Mouse (Mus musculus): ENCODE results near the gene Smtn.

Smtn gene

DNA sequence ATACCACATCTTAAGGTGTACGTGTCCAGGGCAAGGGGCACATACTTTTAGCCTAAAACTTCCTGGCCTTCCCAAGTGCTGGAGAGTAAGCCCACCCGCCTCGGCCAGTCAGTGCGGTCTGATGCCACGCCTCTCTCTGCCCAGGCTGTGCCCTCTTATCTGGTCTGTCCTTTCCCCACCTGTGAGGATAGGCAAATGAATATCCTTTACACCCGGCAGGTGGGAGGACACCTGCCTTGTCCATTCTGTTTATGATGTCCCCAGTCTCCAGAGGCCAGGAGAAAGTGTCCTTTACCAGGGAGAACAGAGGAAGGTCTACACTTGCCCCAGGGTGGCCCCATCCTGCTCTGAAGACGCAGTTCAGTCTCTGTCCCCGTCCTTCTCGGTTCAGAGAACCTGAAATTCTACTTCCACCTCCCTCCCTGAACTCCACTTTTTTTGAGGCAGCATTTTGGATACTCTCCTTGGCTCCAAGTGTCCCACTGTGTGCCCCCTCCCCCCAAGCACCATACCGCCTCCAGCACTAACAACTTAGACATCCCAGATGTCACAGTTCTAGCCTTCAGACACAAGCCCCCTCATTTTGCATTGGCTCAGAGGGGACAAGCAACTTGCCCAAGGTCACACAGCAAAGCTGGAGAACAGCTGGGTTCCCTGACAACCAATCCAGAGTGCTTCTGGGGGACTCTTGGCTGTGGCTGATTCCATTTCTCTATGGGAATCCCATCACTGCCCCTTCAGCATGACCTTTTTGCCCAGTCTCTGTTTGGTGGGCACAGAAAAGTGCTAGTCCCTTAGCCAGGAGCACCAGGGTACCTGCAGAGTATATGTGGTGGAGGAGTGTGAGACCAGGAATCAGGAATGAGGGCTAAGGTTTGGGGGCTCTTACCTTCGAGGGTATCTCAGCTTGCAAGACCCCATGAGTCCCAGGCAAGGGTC, 36.4 kb downstream of the Smtn start:
- peak; percentile 58 for DNase-seq

DNA sequence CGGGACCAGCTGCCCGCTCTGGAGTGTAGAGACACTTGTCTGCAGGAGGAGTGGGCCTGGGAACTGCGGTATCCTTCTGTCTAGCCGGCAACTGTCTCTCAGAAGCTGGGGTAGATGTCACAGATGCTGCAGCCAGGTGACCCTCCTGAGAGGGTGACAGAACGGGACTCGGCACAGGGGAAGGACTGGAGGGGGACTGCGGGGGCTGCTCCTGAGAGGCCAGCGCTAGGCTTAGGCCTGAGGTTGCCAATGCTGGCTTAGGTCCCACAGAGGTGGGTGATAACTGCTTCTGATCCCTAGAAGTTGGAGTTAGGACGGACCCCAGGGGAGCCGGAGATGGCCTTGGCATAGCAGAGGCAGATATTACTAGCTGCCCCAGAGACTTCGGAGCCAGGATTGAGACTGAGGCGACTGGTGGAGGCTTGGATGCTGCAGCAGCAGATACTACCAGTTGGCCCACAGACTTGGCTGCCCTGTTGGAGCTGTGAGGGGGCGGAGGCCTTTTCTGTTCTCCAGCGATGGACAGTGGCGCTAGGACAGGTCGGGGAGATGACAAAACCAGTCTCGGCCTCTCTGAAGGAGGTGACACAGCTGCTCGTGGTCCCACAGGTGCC, 37.8 kb downstream of the Smtn start:
- peak; percentile 74 for DNase-seq

DNA sequence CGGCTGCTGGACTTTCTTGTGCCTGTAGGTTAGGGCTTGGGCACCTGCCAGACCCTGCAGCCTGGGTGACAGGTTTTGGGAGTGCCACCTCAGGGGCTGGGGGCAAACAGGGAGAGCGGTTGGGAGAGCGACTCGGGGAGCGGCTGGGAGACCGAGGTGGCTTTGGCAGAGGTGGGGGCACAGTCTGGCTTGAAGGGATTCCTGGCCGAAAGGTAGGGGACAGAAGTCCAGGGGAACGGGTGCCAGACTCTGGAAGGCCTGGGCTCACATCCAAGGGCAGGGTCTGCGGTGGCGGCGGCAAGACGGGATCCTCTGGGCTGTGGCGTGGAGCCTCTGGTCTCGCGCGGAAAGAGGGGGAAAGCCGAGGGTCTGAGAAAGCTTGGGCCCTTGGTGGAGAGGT, 38.4 kb downstream of the Smtn start:
- DNase-seq: peak; percentile 70

DNA sequence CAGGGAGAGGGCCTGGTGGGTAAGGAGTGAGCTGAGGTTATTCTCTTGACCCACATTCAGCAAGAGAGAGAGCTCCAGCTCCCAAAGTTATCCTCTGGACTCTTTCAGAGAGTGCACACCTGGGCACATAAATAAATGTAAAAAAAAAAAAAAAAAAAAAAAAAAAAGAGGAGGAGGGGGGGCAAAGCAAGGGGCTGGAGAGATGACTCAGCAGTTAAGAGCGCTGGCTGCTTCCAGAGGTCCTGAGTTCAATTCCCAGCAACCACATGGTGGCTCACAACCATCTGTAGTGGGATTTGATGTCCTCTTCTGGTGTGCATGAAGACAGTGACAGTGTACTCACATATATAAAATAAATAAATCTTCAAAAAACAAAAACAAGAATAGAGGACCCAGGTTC, 43.1 kb downstream of the Smtn start:
- DNase-seq: no peak

DNA sequence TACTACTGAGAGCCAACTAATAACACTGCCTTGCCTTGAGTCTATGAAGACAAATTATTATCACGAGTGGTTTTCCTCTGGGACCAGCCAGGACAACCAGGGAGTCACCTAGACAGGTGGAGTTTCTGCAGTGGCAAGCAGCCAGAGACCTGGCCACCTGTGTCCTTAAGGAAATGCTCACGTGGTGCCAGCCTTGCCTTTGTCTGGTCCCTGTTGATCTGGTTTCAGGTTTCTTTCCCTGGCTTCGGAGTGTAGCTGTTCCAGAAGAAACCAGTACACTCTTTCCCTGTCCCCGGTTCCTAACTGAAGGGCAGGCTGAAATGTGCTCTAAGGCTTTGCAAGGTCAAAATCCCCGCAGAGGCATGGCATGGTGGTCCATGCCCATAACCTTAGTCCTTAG, 43.7 kb downstream of the Smtn start:
- DNase-seq: peak; percentile 42

DNA sequence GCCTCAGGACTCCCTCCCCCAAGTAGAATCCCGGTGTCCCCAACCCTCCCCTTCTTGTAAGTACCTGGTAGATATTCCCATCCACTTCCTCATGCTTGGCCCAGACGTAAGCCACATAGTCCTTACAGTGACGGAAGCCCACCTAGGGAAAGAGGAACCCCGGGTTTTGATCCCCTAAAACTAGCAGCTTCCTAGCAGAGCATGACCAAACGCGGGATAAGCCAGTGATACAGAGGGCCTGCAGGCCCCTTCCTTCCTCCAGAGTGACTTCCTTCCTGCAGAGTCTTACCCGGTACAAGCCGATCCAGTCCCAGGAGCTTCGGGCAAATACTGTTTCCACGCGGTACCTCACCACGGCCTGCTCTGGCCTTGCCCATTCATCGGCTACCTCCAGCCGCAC, 44.9 kb downstream of the Smtn start:
- no peak for DNase-seq

DNA sequence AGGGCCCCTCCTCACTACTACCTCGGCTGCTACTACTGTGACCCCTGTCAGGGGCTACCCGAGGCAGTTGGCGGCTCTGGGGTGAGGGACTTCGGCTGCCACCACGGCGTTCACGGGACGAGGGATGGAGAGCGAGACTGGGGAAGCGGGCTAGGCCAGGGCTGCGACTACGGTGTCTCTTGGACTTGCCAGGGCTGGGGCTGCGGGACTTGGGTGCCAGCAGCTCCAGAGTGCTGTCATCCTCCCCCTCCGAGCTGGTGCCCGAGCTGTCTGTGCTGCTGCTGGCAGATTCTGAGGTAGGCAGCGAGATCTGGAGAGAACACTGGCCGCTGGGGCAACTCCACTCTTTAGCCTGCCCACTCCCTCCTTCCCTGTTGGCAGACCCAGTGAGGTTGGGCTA, 45.6 kb downstream of the Smtn start:
- DNase-seq: no peak

DNA sequence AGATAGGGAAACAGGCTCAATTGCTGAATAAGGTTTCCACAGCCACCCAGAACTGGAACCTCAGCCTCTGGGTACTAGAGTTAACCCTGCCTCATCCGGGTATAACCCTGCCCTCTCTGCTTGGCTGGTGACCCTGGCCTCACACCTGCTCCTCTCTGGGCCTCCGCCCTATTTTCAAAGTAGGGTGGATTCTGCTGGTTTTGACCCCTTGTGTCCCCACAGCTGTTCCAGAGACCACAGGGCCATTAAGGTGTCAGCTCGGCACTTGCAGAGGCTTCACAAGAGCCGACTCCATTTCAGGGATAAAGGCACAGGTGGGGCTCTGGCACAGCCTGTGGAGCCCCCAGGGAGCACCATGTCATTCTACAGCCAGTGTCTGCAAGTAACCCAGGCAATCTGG, 47.7 kb downstream of the Smtn start:
- no peak for DNase-seq

DNA sequence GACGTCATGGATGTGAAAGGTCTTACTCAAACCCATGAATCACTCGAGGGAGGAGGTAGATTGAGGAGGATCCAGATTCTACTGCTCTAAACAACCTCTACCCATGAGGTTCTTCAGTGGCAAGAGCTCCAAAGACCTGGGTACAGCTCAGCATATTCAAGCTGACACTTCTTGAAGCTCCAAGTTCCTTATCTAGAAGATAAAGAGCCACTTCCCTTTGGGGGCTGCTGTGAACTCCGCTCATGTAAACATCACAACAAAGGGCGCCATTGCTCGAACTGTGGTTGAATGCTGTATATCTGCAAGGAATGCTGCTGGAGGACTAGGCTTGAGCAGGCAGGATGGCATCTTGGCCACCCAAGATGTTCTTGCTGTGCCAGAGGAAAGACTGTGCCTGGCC, 51.4 kb downstream of the Smtn start:
- DNase-seq: no peak

DNA sequence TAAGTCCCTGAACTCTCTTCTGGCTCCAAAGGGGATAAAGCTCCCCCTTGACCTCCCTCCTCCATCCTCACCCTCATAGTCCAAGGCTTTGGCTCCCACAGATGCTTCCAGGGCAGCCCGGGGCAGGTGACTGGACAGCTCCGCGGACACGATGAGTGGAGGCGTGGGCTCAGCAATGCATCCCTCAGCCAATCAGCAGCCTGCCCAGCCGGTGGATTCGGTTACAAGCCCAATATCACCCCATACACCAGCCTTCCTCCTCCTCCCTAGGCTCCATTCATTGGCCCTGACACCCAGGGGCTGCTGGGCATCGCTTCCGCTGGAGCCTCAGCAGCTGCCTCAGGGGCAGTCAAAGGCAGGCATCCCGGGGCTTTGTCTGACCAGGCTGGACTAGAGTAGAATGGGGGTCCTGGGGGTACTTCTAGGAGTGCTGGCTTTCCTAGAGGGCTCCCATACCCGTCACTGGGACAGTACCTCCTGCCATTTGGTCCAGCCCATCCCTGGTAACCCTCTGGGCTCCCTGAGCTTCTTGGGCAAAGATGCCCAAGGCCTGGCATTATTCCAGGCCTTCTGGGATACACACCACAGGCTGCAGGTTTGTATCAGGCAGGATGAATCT, 52.4 kb downstream of the Smtn start, which contains the start of gene Pla2g3:
Gene Pla2g3, plus strand, starts transcription at position 333 of the 619 bp plus-strand sequence.
- DNase-seq: peak; percentile 35

DNA sequence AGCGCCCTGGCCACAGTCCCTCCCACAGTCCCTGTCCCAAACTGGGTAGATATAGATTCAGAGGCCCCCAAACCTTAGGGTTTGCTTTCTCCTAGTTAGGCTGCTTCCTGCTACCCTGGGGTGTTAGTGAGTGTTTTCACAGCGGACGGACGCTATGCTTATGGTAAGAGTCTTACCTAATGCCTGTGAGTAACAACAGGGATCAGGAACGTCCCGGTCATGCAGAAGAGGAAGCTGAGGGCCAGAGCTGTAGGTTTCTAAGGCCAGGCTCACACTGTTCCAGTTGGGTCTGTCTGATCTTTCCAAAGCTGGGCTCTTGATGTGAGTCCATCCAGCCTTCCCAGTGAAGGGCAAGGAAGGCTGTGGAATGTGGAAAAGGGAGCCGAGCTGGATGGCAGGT, 54.1 kb downstream of the Smtn start:
- DNase-seq: no peak

DNA sequence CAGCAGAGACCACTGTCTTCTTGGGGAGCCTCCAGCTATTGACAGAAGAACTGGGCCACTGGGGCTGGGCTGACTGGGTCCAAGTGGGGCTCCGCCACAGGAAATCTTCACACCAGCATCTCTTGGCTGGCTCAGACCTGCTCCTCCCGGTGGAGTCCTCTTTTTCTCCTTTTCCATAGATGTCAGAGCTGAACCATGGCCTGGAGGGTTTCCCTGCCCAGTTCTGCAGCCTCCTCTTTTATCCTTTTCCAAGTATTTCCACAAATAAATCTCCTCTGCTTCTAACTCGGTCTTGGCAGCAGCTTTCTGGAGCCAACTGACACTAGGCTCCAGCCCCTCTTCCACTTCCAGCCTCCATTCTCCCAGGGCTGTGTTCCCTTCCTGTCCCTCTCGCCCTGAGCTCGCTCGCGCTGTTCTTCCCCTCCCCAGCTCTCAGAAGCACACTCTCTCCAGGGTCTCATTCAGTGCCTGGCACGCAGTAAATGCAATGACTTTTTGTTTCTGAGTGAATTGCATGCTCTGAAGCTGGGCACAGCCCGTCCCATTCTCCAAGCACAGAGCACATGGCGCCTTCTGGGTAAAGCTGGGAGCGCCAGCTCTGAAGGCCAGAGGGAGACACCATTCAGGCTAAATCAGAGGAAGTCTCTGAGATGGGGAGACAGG, 56.3 kb downstream of the Smtn start:
- DNase-seq: no peak

DNA sequence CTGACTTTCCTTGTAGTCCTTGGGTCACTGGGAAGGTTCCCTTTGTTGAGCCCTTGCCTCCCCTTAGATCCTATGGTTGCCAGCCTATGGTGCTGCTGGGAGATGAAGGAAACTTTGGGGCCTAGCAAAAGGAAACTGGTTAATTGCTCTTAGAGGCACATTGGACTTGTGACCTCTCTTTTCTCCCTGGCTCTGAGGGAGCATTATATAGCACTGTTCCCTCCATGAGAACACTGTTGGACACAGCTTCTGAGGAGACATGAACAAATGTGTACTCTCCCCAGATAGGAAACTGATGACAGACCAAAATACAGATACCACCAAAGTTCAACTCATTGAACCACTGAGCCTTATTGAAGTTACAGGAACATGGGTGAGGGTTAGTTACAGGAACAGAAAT, 64.9 kb downstream of the Smtn start:
- DNase-seq: no peak

DNA sequence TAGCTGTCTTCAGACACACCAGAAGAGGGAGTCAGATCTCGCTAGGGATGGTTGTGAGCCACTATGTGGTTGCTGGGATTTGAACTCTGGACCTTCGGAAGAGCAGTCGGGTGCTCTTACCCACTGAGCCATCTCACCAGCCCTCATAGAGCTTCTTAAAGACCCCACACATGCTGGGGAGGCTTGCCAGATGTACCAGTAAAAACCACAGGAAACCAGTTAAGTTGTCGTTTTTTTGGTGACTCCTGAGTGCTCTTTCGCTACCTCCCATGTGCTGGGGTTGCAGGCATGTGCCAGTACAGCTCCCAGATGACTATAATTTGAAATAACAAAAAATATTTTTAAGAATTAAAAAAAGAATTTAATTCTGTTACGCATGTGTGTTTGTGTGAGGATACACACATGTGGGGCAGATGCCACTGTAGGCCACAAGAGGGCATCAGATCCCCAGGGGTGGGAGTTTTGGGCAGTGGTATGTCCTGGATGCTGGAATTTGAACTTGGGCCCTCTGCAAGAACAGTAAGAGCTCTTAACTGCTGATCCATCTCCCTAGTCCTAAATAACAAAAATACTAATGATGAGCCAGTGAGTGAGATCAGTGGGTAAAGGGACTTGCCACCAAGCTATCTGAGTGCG, 65.8 kb downstream of the Smtn start:
- no peak for DNase-seq

DNA sequence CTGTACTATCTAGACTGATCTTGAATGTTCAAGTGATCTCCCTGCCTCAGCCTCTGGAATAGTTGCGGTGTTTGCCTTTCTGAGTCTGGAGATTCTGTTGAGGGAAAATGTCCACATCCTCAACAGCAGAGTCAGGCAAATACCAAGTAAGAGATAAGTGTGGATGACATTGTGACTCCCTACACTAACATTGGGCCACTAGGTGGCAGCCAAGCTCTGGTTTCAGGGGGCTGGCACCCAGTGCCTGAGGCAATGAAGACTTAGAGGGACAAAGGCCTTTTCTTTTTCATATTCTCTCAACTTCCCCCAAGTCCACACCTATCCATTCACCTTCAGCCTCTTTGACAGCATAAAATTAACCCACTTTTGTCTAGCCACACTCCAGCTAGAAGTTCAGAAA, 67.9 kb downstream of the Smtn start:
- DNase-seq: peak; percentile 84

DNA sequence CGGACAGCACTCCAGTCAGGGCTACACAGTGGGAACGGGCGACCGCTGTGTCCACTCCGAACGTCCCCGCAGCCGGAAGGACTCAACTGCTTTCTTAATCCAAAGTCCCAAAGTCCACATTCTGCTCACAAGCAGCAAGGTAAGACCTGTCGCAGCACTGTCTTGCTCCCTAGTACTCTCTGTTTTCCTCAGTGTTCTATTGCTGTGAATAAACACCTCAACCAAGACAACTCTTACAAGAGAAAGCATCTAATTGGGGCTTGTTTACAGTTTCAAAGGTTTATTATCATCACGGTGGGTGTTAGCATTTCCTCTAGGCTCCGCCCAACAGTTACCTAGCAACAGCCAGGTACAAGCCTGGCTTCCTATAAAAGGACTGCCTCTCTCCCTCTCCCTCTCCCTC, 69.0 kb downstream of the Smtn start:
- DNase-seq: no peak
